Mouse (Mus musculus) small intestine, adult 2 months (tissue): Measurements from ENCODE around the gene Olfr694. TPM values are rescaled to one million over a fixed set of nuclear protein-coding genes. Genes with fewer than 3 reads are reported as not detected.

ENCODE experiments used
- H3K27ac ChIP-seq: fragments of 200-500 bp; 2 replicates; pipeline ENCODE4 v1.5.1; 2012; ENCODE audit warnings: low read depth, low read length, control low read depth, inconsistent platforms; ENCODE audit not compliant: insufficient read depth
- H3K27me3 ChIP-seq: fragments of 200-500 bp; 2 replicates; pipeline ENCODE4 v1.6.1; 2012; ENCODE audit warnings: mild to moderate bottlenecking, moderate library complexity, low read length, inconsistent platforms; ENCODE audit not compliant: control insufficient read depth, insufficient read depth
- H3K36me3 ChIP-seq: fragments of 200-500 bp; 2 replicates; pipeline ENCODE4 v1.6.1; 2012; ENCODE audit warnings: mild to moderate bottlenecking, low read length, control low read depth, inconsistent platforms; ENCODE audit not compliant: control insufficient read depth, insufficient read depth
- H3K4me1 ChIP-seq: fragments of 200-500 bp; 2 replicates; pipeline ENCODE4 v1.6.1; 2012; ENCODE audit warnings: low read length, inconsistent platforms, mixed read lengths; ENCODE audit not compliant: control insufficient read depth, insufficient read depth, insufficient read length
- H3K4me3 ChIP-seq: fragments of 200-500 bp; 2 replicates; pipeline ENCODE4 v1.5.1; 2012; ENCODE audit warnings: low read depth, mild to moderate bottlenecking, control low read depth, inconsistent platforms, low read length, moderate library complexity
- CTCF ChIP-seq: fragments of 200-500 bp; IDR thresholded peaks from 2 replicates; pipeline ENCODE4 v1.5.1; 2012; ENCODE audit warnings: low read depth, mild to moderate bottlenecking, control low read depth, inconsistent platforms, low read length, moderate library complexity, mixed read lengths; ENCODE audit not compliant: insufficient replicate concordance, insufficient read length; ENCODE audit errors: extremely low read depth
- POLR2A ChIP-seq: fragments of 200-500 bp; IDR thresholded peaks from 2 replicates; pipeline ENCODE4 v1.6.1; 2012; ENCODE audit warnings: low read depth, mild to moderate bottlenecking, control low read depth, inconsistent platforms, low read length, moderate library complexity
- WGBS: fragments of 180-500 bp; shearing (Covaris S2); methylation state at CpG from one replicate; pipeline ENCODE4 v1.1.7; 2018; 5-methylcytosine and 5-hydroxymethylcytosine counted together
- polyA plus RNA-seq: library from polyadenylated mRNA; depleted of rRNA; stranded (reverse); fragments of >200 nt; gene quantifications from 2 replicates; pipeline ENCODE4 v1.2.3, GENCODE M21; 2012

Olfr694 gene
- polyA plus RNA-seq, 1 experiment = not detected

DNA sequence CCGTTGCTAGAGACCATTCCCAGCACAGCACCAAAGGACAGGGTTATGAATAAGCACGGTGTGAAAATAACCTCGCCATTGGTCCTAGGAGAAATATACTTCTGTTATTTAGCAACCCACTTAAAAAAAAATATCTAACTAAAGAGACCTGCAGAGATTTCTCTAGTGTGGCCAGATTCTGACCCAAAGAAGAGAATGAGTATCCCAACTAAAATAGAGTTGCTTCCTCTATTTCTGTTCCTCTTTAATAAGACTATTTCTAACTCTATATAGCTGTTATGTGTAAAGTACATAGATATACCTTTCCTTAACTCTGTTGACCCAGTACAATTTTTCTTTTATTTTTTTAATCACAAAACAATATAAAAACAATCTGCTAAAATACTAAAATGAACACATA is 1.4 kb upstream of the Olfr694 start:
- Histone ChIP-seq H3K27ac (no peak overlapping the region), H3K36me3 (no peaks in the 10 kb centered on the region), H3K27me3 (no peaks in the 10 kb centered on the region), H3K4me1 (no peaks in the 10 kb centered on the region), H3K4me3 (no peak overlapping the region)
- no peak for TF ChIP-seq CTCF
- TF ChIP-seq POLR2A = no peak
- 80% methylated on average over 3 of the region's 3 CpGs for WGBS

DNA sequence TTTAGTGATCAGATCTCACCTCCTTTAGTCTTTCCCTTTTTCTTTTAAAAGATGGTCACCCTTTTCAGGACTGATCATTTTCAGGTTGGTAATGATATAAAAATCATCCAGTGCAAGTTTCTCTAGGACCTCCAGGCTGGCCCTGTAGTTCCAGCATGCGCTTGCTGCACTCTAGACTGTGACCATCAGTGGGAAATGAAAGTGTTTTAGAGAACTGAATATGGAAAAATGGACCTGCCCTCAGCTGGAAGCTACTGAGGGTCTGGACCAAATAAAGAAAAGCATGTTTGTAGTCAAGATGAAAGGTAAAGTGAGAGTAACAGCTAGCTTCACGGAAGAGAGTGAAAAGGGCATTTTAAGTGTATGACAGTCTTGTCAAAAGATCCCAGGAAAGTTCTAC is 6.2 kb downstream of the Olfr694 start:
- no peaks in the 10 kb centered on the region for H3K4me1 ChIP-seq
- no peaks in the 10 kb centered on the region for H3K27me3 ChIP-seq
- TF ChIP-seq POLR2A (no peak), CTCF (no peak)
- H3K27ac ChIP-seq = no peak overlapping the region
- no peaks in the 10 kb centered on the region for H3K36me3 ChIP-seq
- 88% methylated on average over 2 of the region's 2 CpGs for WGBS
- H3K4me3 ChIP-seq = no peak overlapping the region

DNA sequence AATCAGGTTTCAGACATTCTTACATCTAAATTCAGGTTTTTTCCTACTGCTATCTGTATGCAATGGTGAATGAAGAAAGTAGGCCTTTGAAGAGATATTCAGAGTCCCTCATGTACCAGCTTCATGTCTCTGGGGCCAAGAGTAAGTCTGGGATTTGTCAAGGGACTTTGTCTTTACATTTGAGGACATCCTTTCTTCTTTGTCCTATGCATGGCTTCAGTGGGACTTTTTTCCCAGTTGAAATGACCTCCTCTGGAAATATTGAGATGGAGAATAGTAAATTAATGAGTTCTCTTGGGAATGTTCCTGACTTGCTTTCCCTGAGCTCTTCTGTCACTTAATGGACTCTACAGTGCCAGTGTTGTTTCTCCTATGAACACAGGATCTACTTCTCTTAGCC is 11.1 kb downstream of the Olfr694 start, which contains the start of gene Olfr693:
TSS of gene Olfr693 (minus strand) at position 101 of the 400 bp plus-strand sequence.
- TF ChIP-seq CTCF (no peak), POLR2A (no peak)
- Histone ChIP-seq H3K27ac (no peak within 1 kb of the TSS), H3K27me3 (no peaks in the 10 kb centered on the region), H3K4me1 (no peaks in the 10 kb centered on the region), H3K36me3 (no peaks in the 10 kb centered on the region), H3K4me3 (no peak within 1 kb of the TSS)

- H3K27me3 ChIP-seq = no peaks in the 10 kb centered on the region
- no peak overlapping the region for H3K27ac ChIP-seq
- no peak overlapping the region for H3K4me3 ChIP-seq
- H3K36me3 ChIP-seq = no peaks in the 10 kb centered on the region
- no peaks in the 10 kb centered on the region for H3K4me1 ChIP-seq
- TF ChIP-seq POLR2A = no peak
- TF ChIP-seq CTCF = no peak
Observed at GRCm38 (mm10) chr7:106652344-106652652, 39.3 kb downstream of the Olfr694 start.

DNA sequence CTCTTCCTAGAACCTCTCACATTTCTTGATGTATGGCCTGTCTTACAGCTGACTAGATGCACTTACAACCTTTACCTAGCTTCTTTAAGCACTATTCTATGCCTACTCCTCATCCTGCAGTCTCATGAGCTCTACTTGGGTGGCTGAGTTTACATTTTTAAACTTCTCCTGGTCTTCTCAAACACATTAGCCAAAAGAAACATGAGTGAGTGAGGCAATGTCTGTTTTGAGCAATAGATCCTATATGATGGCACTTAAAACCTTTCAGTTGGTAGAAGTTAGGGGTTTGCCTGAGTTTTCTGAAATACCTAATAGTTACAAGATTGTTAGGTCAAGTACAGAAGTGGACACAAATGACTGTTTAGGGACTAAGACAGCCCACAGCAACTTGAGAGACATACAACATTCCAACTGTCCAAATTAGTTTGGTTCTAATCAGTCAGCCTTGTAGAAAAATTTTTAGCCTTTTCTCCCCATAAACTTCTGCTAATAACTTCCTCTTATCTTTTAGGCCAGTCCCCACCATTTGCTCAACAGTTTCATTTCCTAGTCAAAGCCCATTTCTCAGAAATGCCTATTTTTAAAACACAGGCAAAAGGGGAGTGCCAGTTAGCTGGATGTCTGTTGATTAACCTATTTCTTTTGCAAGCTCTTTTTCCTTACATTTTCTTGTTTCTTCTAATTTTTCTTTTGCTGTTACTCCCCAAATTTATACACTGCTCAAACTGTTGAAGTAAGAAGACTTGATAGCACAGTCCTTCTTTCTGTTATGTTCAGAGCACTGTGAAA is 39.9 kb downstream of the Olfr694 start:
- Histone ChIP-seq H3K27ac (peak overlapping the region; percentile 53; the same call in 1 of the 2 replicates), H3K27me3 (no peaks in the 10 kb centered on the region)

DNA sequence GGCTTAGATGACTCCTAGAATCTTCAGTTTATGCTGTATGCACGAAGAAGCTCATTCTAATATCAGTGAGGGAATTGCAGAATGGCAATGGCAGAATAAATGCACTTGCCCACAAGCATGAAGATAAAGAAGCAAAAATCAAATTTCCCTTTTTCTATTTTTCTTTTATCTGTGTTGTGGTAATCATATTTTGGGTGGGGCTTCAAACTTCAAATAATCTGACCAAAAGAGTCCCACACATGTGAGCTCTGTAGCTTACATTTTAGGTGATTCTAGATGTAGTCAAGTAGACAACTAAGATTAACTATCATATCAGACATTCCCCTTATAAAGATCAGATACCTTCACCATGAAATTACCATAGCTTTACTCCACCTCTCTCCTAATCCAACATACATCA is 41.8 kb downstream of the Olfr694 start:
- H3K4me3 ChIP-seq = no peak overlapping the region
- H3K27me3 ChIP-seq = no peaks in the 10 kb centered on the region
- no peaks in the 10 kb centered on the region for H3K36me3 ChIP-seq
- no peaks in the 10 kb centered on the region for H3K4me1 ChIP-seq
- 71% methylated on average over 1 of the region's 1 CpGs for WGBS
- H3K27ac ChIP-seq = no peak overlapping the region
- TF ChIP-seq POLR2A = no peak

More for the DNA sequence above, 39.9 kb downstream of the Olfr694 start:
- H3K4me3 ChIP-seq = no peak overlapping the region
- TF ChIP-seq CTCF (no peak), POLR2A (no peak)
- H3K36me3 ChIP-seq = no peaks in the 10 kb centered on the region
- no peaks in the 10 kb centered on the region for H3K4me1 ChIP-seq

GRCm38 (mm10) chr7:106645261-106645660 is 46.4 kb downstream of the Olfr694 start:
- 90% methylated on average over 1 of the region's 1 CpGs for WGBS
- H3K27ac ChIP-seq = no peak overlapping the region
- no peaks in the 10 kb centered on the region for H3K27me3 ChIP-seq
- no peaks in the 10 kb centered on the region for H3K36me3 ChIP-seq
- H3K4me3 ChIP-seq = no peak overlapping the region
- no peaks in the 10 kb centered on the region for H3K4me1 ChIP-seq
- TF ChIP-seq CTCF (no peak), POLR2A (no peak)

DNA sequence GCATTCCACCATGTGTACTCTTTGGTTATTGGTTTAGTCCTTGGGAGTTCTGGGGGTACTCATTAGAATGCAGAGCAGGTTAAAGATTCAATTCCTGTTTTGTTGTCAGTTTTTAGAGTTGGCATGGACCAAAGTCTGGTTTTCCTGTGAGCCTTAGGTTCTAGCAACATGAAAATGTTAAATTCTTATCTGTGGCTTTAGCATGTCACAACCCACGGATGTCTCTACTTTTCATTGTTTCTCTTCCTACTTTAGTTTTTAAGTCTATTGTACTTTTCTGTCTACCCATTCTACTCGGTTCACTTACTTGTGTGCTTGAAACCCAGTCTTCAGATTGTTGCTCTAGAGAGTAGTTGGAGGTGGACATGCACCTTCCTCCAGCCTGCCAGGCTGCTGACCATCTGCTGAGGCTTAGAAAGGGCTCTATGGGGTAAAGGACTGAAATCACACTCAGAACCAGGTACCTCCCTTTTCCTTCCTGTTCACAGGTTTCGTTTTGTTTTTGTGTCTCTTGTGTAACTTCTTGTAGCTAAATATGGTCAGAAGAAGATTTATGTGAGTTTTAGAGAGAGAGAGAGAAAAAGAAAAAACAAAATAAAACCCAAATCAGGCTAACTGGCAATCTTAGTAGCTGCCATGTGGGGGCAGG is 47.3 kb downstream of the Olfr694 start:
- no peaks in the 10 kb centered on the region for H3K36me3 ChIP-seq
- WGBS = 51% methylated on average over 3 of the region's 3 CpGs
- H3K27ac ChIP-seq = 0 out of 2 replicates have a peak overlapping the region, but pooled peaks have one; percentile 41
- TF ChIP-seq POLR2A (no peak), CTCF (no peak)
- H3K27me3 ChIP-seq = no peaks in the 10 kb centered on the region
- H3K4me1 ChIP-seq = no peaks in the 10 kb centered on the region
- H3K4me3 ChIP-seq = peak overlapping the region; percentile 47
